Mouse (Mus musculus): Measurements from ENCODE around the gene Slc22a16. TPM values are rescaled to one million over a fixed set of nuclear protein-coding genes. Genes with fewer than 3 reads are reported as not detected.
"Not testable (repeated sequence)": the region's sequence is repeated elsewhere in the genome, so short reads cannot be mapped to it uniquely, and the experiment has no call there.

Gene Slc22a16
- polyA plus RNA-seq, 1 experiment from 2014 or later: not detected

DNA sequence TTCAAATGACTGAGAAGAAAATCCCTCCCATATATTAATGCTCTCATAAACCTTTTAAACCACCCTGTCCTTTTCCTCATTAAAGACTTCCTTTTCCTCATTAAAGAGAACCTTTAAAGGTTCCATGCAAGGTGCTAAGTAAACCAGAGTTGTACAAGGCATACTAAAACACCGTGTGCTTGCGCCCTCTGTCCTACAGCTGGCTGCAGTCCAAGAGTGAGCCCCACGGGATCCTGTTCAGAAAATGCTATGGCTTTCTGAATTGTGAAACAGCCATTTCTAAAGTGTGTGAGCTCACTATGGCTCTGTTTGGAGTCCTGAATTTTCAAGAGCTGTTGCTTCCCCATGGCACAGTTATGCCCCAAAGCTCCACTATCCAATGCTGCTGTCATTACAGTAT is 39.5 kb upstream of the Slc22a16 start:
- Histone ChIP-seq H3K4me1 (peaks cover 12% of the 10 kb centered on the region), H3K36me3 (no peaks in the 10 kb centered on the region), H3K4me3 (no peak overlapping the region), H3K9me3 (0 out of 2 replicates have a peak, but pooled peaks cover 3% of the 10 kb centered on the region), H3K27ac (no peak overlapping the region), H3K9ac (no peak overlapping the region), H3K27me3 (no peaks in the 10 kb centered on the region; the same call in 1 of the 2 replicates), H3K4me2 (no peak overlapping the region)
- WGBS: 65% methylated on average over 3 of the region's 3 CpGs
- ATAC-seq (ENCODE audit: insufficient number of reproducible peaks, insufficient read depth, low FRiP score, low TSS enrichment, low read depth): no peak

DNA sequence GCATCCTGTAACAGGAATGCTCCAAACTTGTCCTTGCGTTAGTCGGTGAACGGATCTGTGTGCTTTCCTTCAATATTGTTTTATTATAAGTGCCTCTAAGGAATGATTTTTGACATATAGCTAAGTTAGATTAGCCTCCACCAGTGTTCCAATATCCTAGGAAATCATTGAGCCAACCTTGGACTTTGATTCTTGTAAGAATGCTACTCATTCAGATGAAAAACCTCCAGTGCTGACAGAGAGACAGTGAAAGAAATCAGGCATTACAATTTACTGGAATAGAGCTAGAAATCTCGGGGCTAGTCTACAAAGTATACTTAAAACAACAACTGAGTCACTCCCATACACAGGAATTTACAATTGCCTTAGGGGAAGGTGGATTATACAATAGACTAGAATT is 37.5 kb upstream of the Slc22a16 start:
- H3K27me3 ChIP-seq; H3K36me3 ChIP-seq; H3K9ac ChIP-seq; H3K9me3 ChIP-seq; H3K4me3 ChIP-seq; H3K4me2 ChIP-seq; H3K4me1 ChIP-seq; H3K27ac ChIP-seq; ATAC-seq (ENCODE audit: insufficient number of reproducible peaks, insufficient read depth, low FRiP score, low TSS enrichment, low read depth): not testable (repeated sequence)
- 89% methylated on average over 4 of the region's 4 CpGs for WGBS

DNA sequence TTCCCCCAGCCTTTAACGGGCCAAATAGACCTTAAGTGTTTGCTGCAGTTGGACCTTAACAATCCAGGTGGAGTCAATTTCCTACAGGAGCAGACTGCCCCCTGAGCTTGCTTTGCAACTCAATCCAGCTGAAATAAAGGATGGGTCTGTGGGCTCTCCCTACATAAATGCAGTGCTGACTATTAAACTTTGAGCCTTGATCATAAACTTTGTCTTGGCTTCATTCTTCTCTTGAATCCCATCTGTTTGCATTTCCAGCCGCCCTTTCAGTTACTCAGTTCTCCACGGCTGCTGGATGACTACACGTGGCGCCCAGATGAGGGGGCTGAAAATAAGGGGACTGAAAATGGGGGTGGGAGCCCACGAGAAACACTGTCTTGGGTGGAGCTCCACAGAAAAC is 28.8 kb upstream of the Slc22a16 start:
- Histone ChIP-seq H3K9me3 (peaks cover 6% of the 10 kb centered on the region; the same call in 1 of the 2 replicates), H3K27ac (no peak overlapping the region), H3K27me3 (no peaks in the 10 kb centered on the region), H3K36me3 (no peaks in the 10 kb centered on the region), H3K9ac (no peak overlapping the region), H3K4me3 (no peak overlapping the region), H3K4me2 (no peak overlapping the region), H3K4me1 (no peaks in the 10 kb centered on the region)
- 39% methylated on average over 6 of the region's 6 CpGs for WGBS
- ATAC-seq (ENCODE audit: insufficient number of reproducible peaks, insufficient read depth, low FRiP score, low TSS enrichment, low read depth): no peak

DNA sequence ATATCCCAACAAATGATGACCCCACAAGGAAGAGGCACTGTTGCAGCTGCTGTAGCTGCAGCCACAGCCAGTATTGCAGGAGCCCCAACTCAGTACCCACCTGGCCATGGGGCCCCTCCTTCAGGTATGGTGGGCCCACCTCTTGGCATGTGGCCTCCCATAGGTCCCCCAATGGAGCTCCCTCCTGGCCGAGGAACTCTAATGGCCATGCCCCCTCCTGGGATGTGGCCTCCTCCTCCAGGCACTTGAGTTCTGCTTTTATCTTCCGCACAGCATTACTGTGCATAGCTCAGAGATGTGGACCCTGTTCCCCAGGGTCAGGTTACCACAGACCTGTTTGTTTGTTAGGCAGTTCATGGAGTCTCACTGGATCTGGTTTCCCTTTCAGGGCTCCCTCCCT is 20.8 kb upstream of the Slc22a16 start:
- H3K27me3 ChIP-seq: no peaks in the 10 kb centered on the region
- H3K9me3 ChIP-seq: no peaks in the 10 kb centered on the region
- 33% methylated on average over 2 of the region's 2 CpGs for WGBS
- no peak overlapping the region for H3K9ac ChIP-seq
- no peak overlapping the region for H3K4me2 ChIP-seq
- H3K27ac ChIP-seq: no peak overlapping the region
- ATAC-seq (ENCODE audit: insufficient number of reproducible peaks, insufficient read depth, low FRiP score, low TSS enrichment, low read depth): no peak
- H3K4me3 ChIP-seq: no peak overlapping the region
- H3K36me3 ChIP-seq: no peaks in the 10 kb centered on the region
- peaks cover 5% of the 10 kb centered on the region; the same call in 1 of the 2 replicates for H3K4me1 ChIP-seq

DNA sequence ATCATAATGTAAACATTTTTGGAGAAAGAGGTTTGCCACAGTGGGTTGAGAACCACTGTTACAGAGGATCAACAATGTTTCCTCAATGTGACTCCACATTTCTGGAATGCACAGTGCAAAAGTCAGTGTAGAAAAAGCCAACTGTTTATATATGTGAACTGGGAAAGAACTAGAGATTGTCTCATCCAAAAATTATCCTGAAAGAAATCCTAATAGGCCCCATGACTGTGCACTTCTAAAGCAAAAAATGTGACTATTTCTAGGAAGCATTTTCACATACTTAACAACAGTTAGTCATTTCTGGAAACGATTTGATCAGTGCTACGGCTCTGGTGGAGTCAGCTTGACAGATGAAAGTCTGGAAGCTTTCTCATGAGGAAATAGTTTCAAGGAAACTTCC is 18.3 kb upstream of the Slc22a16 start:
- peaks cover 5% of the 10 kb centered on the region; the same call in 1 of the 2 replicates for H3K4me1 ChIP-seq
- H3K36me3 ChIP-seq: no peaks in the 10 kb centered on the region
- ATAC-seq (ENCODE audit: insufficient number of reproducible peaks, insufficient read depth, low FRiP score, low TSS enrichment, low read depth): no peak
- no peak overlapping the region for H3K27ac ChIP-seq
- H3K27me3 ChIP-seq: no peaks in the 10 kb centered on the region
- no peak overlapping the region for H3K9ac ChIP-seq
- no peaks in the 10 kb centered on the region for H3K9me3 ChIP-seq
- H3K4me3 ChIP-seq: no peak overlapping the region
- 32% methylated on average over 2 of the region's 2 CpGs for WGBS
- no peak overlapping the region for H3K4me2 ChIP-seq

DNA sequence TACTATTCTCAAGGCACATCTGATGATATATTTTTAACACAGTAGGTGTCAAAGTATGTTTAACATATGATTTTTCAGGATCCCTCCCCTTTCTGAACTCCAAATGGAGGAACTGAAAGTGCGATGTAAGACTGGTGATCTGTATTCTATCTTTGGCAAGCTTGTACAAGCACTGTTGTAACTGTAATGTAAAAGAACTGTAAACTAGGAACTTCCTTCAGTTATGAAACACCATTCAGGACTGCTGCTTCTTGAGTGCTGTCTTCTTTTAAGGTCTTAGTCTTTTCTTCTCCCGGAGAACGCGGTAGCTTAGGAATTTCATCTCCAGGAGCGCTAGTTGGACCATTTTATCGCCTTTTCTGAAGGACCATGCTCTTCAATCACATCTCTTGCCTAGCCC is 4.4 kb upstream of the Slc22a16 start:
- not testable (repeated sequence) for H3K27me3 ChIP-seq; H3K4me3 ChIP-seq; H3K27ac ChIP-seq; H3K4me2 ChIP-seq; ATAC-seq (ENCODE audit: insufficient number of reproducible peaks, insufficient read depth, low FRiP score, low TSS enrichment, low read depth); H3K9ac ChIP-seq; H3K4me1 ChIP-seq; H3K36me3 ChIP-seq; H3K9me3 ChIP-seq
- 96% methylated on average over 6 of the region's 6 CpGs for WGBS

DNA sequence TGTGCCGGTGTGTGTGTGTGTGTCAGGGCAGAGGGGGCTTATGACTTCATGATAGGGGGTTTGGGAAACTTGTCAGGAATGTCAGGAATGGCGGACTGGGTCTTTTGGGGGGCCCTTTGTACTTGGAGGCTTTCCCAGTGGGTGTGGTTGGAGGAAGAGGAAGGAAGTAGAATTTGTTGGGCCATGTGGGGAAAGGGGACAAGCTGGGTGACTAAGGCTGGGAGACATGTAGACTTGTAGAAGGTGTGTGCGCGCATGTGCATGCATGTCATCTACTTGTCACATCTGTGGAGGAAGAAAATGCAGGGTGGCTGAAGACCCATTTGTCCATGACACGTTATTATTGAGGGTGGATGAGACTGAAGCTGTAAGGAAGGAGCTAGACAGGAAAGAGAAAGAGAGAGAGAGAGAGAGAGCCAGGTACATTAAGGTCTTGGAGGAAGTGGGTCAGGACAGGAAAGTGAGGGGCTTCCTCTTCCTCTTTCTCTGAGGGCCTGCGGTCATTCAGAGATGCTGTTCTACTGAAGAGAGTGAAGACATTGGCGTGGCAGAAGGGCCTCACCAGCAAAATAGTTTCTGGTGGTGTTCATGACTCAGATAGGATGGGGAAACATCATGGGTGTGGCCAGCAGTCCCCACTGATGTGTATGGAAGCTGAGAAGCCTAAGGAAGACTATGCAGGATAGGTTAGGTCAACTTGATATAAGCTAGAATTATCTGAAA is 5.9 kb downstream of the Slc22a16 start:
- no peak overlapping the region for H3K4me3 ChIP-seq
- H3K27ac ChIP-seq: no peak overlapping the region
- no peak overlapping the region for H3K4me2 ChIP-seq
- 92% methylated on average over 7 of the region's 7 CpGs for WGBS
- H3K27me3 ChIP-seq: no peaks in the 10 kb centered on the region
- ATAC-seq (ENCODE audit: insufficient number of reproducible peaks, insufficient read depth, low FRiP score, low TSS enrichment, low read depth): no peak
- H3K9ac ChIP-seq: no peak overlapping the region
- H3K4me1 ChIP-seq: no peaks in the 10 kb centered on the region
- no peaks in the 10 kb centered on the region for H3K9me3 ChIP-seq
- H3K36me3 ChIP-seq: no peaks in the 10 kb centered on the region

DNA sequence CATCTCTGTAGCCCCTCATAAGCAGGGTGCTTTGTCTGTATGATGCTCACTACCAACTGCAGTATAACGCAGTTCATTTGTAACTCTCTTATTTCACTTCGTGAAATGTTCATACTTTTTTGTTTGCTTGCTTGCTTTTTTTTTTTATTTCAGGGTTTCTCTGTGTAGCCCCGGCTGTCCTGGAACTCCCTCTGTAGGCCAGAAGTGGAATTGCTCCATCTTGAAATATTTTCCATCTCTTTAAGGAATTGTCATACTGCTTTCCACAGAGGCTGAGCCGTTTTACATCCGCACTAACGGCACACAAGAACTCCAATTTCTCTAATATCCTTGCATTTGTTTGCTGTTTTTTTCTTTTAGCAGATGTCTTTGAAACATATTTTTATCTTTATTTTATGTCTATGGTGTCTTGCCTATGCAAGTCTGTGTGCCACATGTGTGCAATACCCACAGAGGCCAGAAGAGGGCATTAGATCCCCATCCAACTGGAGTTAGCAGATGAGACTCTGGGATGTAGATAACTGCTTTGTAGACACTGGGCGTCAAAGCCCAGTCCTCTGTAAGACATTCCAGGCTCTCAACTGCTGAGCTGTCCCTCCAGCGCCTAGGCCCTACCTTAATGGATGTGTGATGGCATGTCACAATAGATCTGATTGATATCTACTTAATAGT is 13.6 kb downstream of the Slc22a16 start:
- H3K4me3 ChIP-seq: no peak overlapping the region
- H3K4me1 ChIP-seq: no peaks in the 10 kb centered on the region
- H3K9me3 ChIP-seq: no peaks in the 10 kb centered on the region
- ATAC-seq (ENCODE audit: insufficient number of reproducible peaks, insufficient read depth, low FRiP score, low TSS enrichment, low read depth): no peak
- no peak overlapping the region for H3K27ac ChIP-seq
- no peak overlapping the region for H3K9ac ChIP-seq
- H3K4me2 ChIP-seq: no peak overlapping the region
- H3K36me3 ChIP-seq: no peaks in the 10 kb centered on the region
- WGBS: 73% methylated on average over 8 of the region's 8 CpGs
- H3K27me3 ChIP-seq: no peaks in the 10 kb centered on the region

DNA sequence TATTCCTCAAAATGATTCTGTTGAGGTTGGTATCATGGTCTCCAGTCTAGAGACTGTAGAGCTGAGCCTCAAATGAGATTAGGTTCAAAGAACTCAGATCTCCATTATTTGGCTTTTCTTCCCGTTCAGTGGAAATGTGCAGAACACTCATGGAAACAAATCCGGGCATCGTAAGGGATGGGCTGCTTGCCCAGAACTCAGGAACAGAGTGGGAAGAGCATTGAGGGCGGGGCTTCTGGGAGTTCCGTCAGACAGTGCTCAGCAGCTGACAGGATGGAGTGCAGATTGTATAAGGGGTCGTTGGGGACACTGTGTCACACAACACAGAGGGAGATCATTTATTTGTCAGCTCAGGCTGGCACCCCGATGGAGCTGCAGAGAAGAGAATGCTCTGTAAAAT is 22.1 kb downstream of the Slc22a16 start:
- WGBS: 68% methylated on average over 7 of the region's 7 CpGs
- no peak overlapping the region for H3K4me3 ChIP-seq
- H3K4me1 ChIP-seq: no peaks in the 10 kb centered on the region
- no peak for ATAC-seq (ENCODE audit: insufficient number of reproducible peaks, insufficient read depth, low FRiP score, low TSS enrichment, low read depth)
- no peak overlapping the region for H3K4me2 ChIP-seq
- H3K27me3 ChIP-seq: no peaks in the 10 kb centered on the region
- H3K36me3 ChIP-seq: no peaks in the 10 kb centered on the region
- H3K27ac ChIP-seq: no peak overlapping the region
- no peak overlapping the region for H3K9ac ChIP-seq
- H3K9me3 ChIP-seq: no peaks in the 10 kb centered on the region

DNA sequence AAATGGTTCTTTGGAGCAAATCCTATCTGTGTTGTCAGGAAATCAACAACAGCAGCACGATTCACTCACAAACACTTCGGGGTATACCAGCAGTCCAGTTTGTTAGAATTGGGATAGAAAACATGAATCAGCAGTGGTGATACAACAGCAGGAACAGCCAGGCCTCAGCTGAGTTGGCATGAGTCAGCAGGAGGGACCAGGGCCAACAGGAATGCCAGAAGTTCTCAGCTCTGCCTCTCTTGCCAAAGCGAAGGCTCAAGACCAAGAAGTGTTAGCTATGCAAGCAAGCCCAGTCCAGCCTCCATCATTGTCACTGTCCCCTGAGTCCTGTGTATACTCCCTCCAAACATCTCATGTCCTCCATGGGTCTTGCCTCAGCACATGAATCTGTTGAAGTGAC is 27.0 kb downstream of the Slc22a16 start:
- Histone ChIP-seq H3K36me3 (no peaks in the 10 kb centered on the region), H3K27me3 (no peaks in the 10 kb centered on the region), H3K4me2 (no peak overlapping the region), H3K27ac (no peak overlapping the region), H3K4me3 (no peak overlapping the region), H3K4me1 (no peaks in the 10 kb centered on the region), H3K9ac (no peak overlapping the region), H3K9me3 (no peaks in the 10 kb centered on the region)
- no peak for ATAC-seq (ENCODE audit: insufficient number of reproducible peaks, insufficient read depth, low FRiP score, low TSS enrichment, low read depth)
- WGBS: 92% methylated on average over 3 of the region's 3 CpGs

DNA sequence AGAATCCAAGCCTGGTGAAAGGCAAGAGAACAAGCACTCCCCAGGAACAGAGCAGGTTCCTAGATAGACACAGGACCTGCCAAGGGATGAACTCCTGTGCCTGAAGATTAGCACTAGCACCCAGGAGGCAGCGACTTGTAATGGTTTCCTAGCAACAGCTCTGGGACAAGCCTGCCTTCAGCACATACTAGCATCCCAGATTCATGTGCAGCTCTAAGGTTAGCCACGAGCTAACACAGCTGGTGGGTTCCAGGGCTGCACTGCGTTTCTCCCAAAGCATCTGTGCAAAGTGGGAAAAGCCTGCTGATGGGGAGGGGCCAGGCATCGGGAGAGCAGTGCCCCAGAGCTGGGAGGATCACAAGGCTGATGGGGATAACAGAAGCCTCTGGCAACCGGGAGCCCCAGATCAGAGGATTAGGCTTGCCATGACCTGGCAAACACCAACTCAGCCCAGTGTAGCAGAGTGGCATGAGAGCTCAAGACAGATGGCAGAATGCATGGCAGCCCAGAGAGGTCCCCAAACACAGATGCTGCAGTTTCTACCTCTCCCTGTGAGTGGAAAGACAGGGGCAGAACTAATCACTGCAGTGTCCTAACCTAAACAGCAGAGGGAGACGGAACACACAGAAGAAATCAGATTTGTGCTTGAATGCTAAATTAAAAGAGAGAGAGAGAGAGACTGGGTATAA is 34.7 kb downstream of the Slc22a16 start:
- 56% methylated on average over 6 of the region's 6 CpGs for WGBS
- no peaks in the 10 kb centered on the region for H3K4me1 ChIP-seq

DNA sequence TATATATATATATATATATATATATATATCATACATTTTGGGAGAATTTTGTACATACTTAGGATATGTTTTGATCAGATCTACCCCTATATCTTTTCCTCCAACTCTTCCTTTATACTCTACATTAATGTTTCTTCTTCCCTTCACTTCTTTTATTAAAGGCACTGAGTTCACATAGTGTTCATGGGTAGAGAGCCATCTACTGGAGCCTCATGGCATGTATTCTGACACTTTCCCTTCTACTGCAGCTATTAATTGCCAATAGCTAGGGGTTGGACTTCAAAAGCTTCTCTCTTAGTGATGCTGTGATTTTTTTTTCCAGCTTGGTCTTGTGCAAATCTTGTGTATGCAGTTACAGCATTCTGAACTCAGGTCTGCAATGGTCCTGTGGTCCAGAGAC is 47.8 kb downstream of the Slc22a16 start:
- Histone ChIP-seq H3K4me2 (no peak overlapping the region), H3K4me3 (no peak overlapping the region), H3K9ac (no peak overlapping the region), H3K27ac (no peak overlapping the region), H3K4me1 (no peaks in the 10 kb centered on the region), H3K9me3 (no peaks in the 10 kb centered on the region), H3K36me3 (no peaks in the 10 kb centered on the region), H3K27me3 (no peaks in the 10 kb centered on the region)
- ATAC-seq (ENCODE audit: insufficient number of reproducible peaks, insufficient read depth, low FRiP score, low TSS enrichment, low read depth): no peak

More for the DNA sequence above, 34.7 kb downstream of the Slc22a16 start:
- Histone ChIP-seq H3K4me3 (no peak overlapping the region), H3K9ac (no peak overlapping the region), H3K9me3 (peaks cover 11% of the 10 kb centered on the region), H3K36me3 (no peaks in the 10 kb centered on the region), H3K27ac (no peak overlapping the region), H3K4me2 (no peak overlapping the region), H3K27me3 (no peaks in the 10 kb centered on the region)
- no peak for ATAC-seq (ENCODE audit: insufficient number of reproducible peaks, insufficient read depth, low FRiP score, low TSS enrichment, low read depth)
